Mouse (Mus musculus): ENCODE data around the gene Rnf216.

DNA sequence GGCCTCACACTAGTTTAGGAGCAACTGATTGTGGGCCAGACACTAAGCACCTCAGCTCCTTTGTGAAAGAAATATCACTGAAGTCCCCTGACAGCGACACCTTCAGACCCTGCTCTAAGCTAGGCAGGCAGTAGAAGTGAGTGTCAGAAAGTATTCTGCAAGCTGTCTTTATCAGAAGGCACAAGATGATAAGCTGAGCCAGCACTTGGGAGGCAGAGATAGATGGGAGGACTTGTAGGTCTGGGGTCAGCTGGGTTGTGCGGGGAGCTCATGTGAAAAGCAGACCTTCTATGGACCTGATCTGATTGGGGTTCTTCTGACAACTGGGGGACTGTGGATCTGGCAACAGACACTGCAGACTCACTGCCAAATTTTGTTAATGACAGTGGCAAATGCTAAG is 88.9 kb downstream of the Rnf216 start:
- no peak for TF ChIP-seq GATA1 (IDR thresholded peaks at IDR 0.05; ENCODE audit: borderline replicate concordance, low read length)
- no peak for TF ChIP-seq FLI1 (IDR thresholded peaks at IDR 0.05; ENCODE audit: low read length)

All from megakaryocyte, embryonic 14.5 days (primary cell).